Mouse (Mus musculus): ENCODE results near the gene Spg7.

GRCm38 (mm10) chr8:123108010-123108409, 45.3 kb downstream of the Spg7 start:
- TF ChIP-seq POLR2A (IDR thresholded peaks at IDR 0.05; ENCODE audit: extremely low read depth, insufficient read depth, low read length) (no peak), CTCF (IDR thresholded peaks at IDR 0.05; ENCODE audit: extremely low read depth, insufficient read depth, low read length) (no peak)
